Mouse (Mus musculus): Measurements from ENCODE around the gene Ins2. TPM values are rescaled to one million over a fixed set of nuclear protein-coding genes. Genes with fewer than 3 reads are reported as not detected.

Gene Ins2
- polyA plus RNA-seq, 1 experiment from 2014 or later: not detected

DNA sequence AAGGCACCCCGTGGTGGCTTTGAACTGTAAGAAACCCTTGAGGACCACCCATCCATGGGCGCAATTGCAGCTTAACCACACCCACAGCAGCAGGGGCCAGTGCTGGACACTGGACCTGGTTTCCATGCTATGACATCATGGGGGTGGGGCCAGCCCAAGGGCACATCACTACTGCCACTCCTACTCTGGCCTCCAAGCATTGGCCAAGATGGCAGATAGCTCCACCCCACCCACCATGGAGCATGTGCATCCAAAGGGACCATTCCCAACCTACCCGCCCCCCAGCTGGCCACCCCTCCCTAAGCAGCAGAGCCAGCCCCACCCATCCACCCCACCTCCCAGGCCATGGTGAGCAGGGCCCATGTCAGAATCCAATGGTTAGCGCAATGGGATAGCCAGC is 87.1 kb downstream of the Ins2 start:
- Histone ChIP-seq H3K4me3 (peak overlapping the region; percentile 62), H3K9ac (peak overlapping the region; percentile 25; the same call in 1 of the 2 replicates), H3K4me1 (peaks cover 13% of the 10 kb centered on the region), H3K27me3 (peaks cover 80% of the 10 kb centered on the region), H3K9me3 (no peaks in the 10 kb centered on the region), H3K4me2 (replicated peaks) (peak overlapping the region; percentile 56), H3K36me3 (peaks cover 31% of the 10 kb centered on the region; the same call in 1 of the 2 replicates), H3K27ac (peak overlapping the region; percentile 95; the same call in 1 of the 2 replicates)
- no peak for ATAC-seq (ENCODE audit: insufficient number of reproducible peaks, insufficient read depth, low FRiP score, low TSS enrichment)
- WGBS: 33% methylated on average over 4 of the region's 4 CpGs

DNA sequence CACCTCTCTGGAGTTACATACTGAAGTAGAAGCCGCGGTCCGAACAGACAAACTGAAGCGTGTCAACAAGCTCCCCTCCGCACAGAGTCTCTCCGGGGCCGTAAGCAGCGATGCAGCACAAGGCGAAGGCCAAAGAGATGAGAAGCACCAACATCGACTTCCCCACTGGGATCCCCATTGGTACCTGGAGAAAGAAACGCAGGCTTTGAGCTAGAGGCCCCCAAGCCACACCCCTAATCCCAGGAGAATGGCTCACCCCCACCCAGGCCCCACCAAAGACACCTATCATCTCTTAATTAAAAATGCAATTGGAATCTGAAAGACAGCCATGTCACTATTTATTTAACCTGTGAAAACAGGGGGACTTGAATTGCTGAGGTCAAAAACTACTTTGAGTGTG is 87.5 kb downstream of the Ins2 start:
- WGBS: 12% methylated on average over 11 of the region's 11 CpGs
- peak overlapping the region; percentile 56 for H3K4me2 ChIP-seq (replicated peaks)
- H3K27ac ChIP-seq: peak overlapping the region; percentile 95; the same call in 1 of the 2 replicates
- peaks cover 31% of the 10 kb centered on the region; the same call in 1 of the 2 replicates for H3K36me3 ChIP-seq
- H3K4me3 ChIP-seq: peak overlapping the region; percentile 62
- H3K9ac ChIP-seq: peak overlapping the region; percentile 25; the same call in 1 of the 2 replicates
- ATAC-seq (ENCODE audit: insufficient number of reproducible peaks, insufficient read depth, low FRiP score, low TSS enrichment): no peak
- peaks cover 13% of the 10 kb centered on the region for H3K4me1 ChIP-seq
- no peaks in the 10 kb centered on the region for H3K9me3 ChIP-seq
- H3K27me3 ChIP-seq: peaks cover 76% of the 10 kb centered on the region

GRCm38 (mm10) chr7:142653726-142654125 is 89.5 kb downstream of the Ins2 start:
- 9% methylated on average over 18 of the region's 18 CpGs for WGBS
- peaks cover 11% of the 10 kb centered on the region for H3K4me1 ChIP-seq
- H3K9ac ChIP-seq: 0 out of 2 replicates have a peak overlapping the region, but pooled peaks have one; percentile 8
- no peaks in the 10 kb centered on the region for H3K9me3 ChIP-seq
- H3K27ac ChIP-seq: no peak overlapping the region
- H3K4me3 ChIP-seq: peak overlapping the region; percentile 62; the same call in 1 of the 2 replicates
- H3K36me3 ChIP-seq: peaks cover 31% of the 10 kb centered on the region; the same call in 1 of the 2 replicates
- no peak for ATAC-seq (ENCODE audit: insufficient number of reproducible peaks, insufficient read depth, low FRiP score, low TSS enrichment)
- H3K4me2 ChIP-seq (replicated peaks): peak overlapping the region; percentile 56
- H3K27me3 ChIP-seq: peaks cover 57% of the 10 kb centered on the region

DNA sequence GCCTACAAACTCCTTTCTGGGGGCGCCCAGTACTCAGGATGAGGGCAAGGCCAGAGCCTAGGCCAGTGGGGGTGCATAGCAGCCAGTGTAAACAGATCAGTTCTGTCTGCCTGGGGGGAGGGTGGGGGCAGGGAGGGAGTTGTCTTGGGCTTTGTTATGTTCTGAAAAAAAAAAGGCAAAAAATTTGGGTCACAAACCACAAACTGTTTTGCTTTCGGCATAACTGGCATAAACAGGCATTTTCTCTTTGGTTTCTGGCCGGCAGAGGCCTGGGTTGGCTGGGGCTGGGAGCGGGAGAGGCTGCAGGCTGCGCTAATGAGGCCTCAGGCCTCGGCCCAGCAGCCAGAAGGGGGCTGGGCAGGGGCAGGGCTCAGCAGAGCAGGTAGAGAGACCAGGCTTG is 96.5 kb downstream of the Ins2 start:
- H3K36me3 ChIP-seq: peaks cover 6% of the 10 kb centered on the region; the same call in 1 of the 2 replicates
- WGBS: 22% methylated on average over 6 of the region's 6 CpGs
- H3K27me3 ChIP-seq: no peaks in the 10 kb centered on the region; the same call in 1 of the 2 replicates
- peaks cover 18% of the 10 kb centered on the region for H3K4me1 ChIP-seq
- no peak overlapping the region for H3K9ac ChIP-seq
- no peak overlapping the region for H3K4me2 ChIP-seq (replicated peaks)
- H3K27ac ChIP-seq: peak overlapping the region; percentile 61
- H3K4me3 ChIP-seq: no peak overlapping the region
- no peaks in the 10 kb centered on the region for H3K9me3 ChIP-seq
- no peak for ATAC-seq (ENCODE audit: insufficient number of reproducible peaks, insufficient read depth, low FRiP score, low TSS enrichment)

DNA sequence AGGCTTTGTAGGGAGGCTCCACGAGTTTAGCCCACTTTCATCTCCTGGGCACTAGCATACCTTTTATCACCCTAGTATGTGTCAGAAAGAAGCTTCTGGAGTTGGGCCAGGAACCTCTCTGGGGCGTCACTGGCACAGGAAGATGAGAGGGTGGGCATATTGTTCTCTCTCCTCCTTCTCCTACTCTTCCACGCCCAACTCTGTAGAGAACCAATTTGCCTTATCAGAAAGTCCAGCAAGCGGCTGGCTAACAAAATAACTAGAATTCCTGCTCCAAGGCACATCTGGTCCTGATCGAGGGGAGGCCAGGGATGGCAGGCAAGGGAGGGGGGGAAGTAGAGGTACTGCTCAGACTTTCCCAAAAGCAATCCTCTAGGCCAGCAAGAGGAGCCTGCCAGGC is 98.1 kb downstream of the Ins2 start:
- Histone ChIP-seq H3K27me3 (no peaks in the 10 kb centered on the region), H3K4me3 (no peak overlapping the region), H3K36me3 (no peaks in the 10 kb centered on the region), H3K9ac (no peak overlapping the region), H3K9me3 (no peaks in the 10 kb centered on the region), H3K27ac (peak overlapping the region; percentile 75), H3K4me1 (peaks cover 18% of the 10 kb centered on the region), H3K4me2 (replicated peaks) (no peak overlapping the region)
- 21% methylated on average over 5 of the region's 5 CpGs for WGBS
- no peak for ATAC-seq (ENCODE audit: insufficient number of reproducible peaks, insufficient read depth, low FRiP score, low TSS enrichment)

- Histone ChIP-seq H3K36me3 (no peaks in the 10 kb centered on the region), H3K4me2 (replicated peaks) (no peak overlapping the region), H3K27ac (no peak overlapping the region), H3K4me1 (peaks cover 11% of the 10 kb centered on the region), H3K9ac (no peak overlapping the region), H3K27me3 (no peaks in the 10 kb centered on the region), H3K9me3 (no peaks in the 10 kb centered on the region), H3K4me3 (no peak overlapping the region)
- ATAC-seq (ENCODE audit: insufficient number of reproducible peaks, insufficient read depth, low FRiP score, low TSS enrichment): no peak
Measured at GRCm38 (mm10) chr7:142636178-142636577, 107.0 kb downstream of the Ins2 start.

- peak; percentile 9; the same call in 1 of the 2 replicates for ATAC-seq (ENCODE audit: insufficient number of reproducible peaks, insufficient read depth, low FRiP score, low TSS enrichment)
- Histone ChIP-seq H3K9me3 (no peaks in the 10 kb centered on the region), H3K4me1 (no peaks in the 10 kb centered on the region; the same call in 1 of the 2 replicates), H3K4me3 (no peak overlapping the region), H3K9ac (no peak overlapping the region), H3K27ac (no peak overlapping the region), H3K4me2 (replicated peaks) (no peak overlapping the region), H3K36me3 (no peaks in the 10 kb centered on the region), H3K27me3 (no peaks in the 10 kb centered on the region)
- WGBS: 81% methylated on average over 10 of the region's 10 CpGs
Measured at GRCm38 (mm10) chr7:142630691-142631090, 112.5 kb downstream of the Ins2 start.

- ATAC-seq (ENCODE audit: insufficient number of reproducible peaks, insufficient read depth, low FRiP score, low TSS enrichment): no peak
- WGBS: 82% methylated on average over 6 of the region's 6 CpGs
- no peaks in the 10 kb centered on the region; the same call in 1 of the 2 replicates for H3K4me1 ChIP-seq
- H3K4me3 ChIP-seq: no peak overlapping the region
- no peaks in the 10 kb centered on the region for H3K27me3 ChIP-seq
- no peaks in the 10 kb centered on the region for H3K36me3 ChIP-seq
- no peak overlapping the region for H3K4me2 ChIP-seq (replicated peaks)
- H3K9me3 ChIP-seq: no peaks in the 10 kb centered on the region
- H3K9ac ChIP-seq: no peak overlapping the region
- H3K27ac ChIP-seq: no peak overlapping the region
Measured at GRCm38 (mm10) chr7:142629806-142630205, 113.4 kb downstream of the Ins2 start.

MicroRNAs encoded within 50 kb of the gene (microRNA counts, 519-probe panel; counts per million panel counts)
- 460 counts per million, percentile 65 among the panel's probes with 10 or more counts for microRNA mmu-miR-483

Small RNA genes within 50 kb of the gene (microRNA-seq; reads per million reads assigned to microRNA genes)
- gene Mir483: 2,404 reads per million, percentile 84 among the genes with 10 or more reads in this experiment

Other genes starting within 250 kb of the Ins2 start
- gene Tnnt3, start 244.5 kb downstream of the Ins2 start, polyA plus RNA-seq (2016; fragmentation: Nextera tagmentation; extraction: Ambion mirVana): 4.6 and 6.9 TPM in 2 replicates
- 19.8 and 32.6 TPM in 2 replicates for gene Mrpl23, start 210.7 kb downstream of the Ins2 start, polyA plus RNA-seq (2016; fragmentation: Nextera tagmentation; extraction: Ambion mirVana)
- gene Igf2, start 76.6 kb downstream of the Ins2 start, polyA plus RNA-seq (2016; fragmentation: Nextera tagmentation; extraction: Ambion mirVana): 701 and 722 TPM in 2 replicates
- gene Gm49394, start 73.4 kb downstream of the Ins2 start, polyA plus RNA-seq (2016; fragmentation: Nextera tagmentation; extraction: Ambion mirVana): 0.04 TPM in 1 of 2 replicates, not detected in the other
- 4.8 and 7.1 TPM in 2 replicates for gene Th, start 187.7 kb upstream of the Ins2 start, polyA plus RNA-seq (2016; fragmentation: Nextera tagmentation; extraction: Ambion mirVana)
- 0.29 and 0.51 TPM in 2 replicates for gene Ascl2, start 225.9 kb upstream of the Ins2 start, polyA plus RNA-seq (2016; fragmentation: Nextera tagmentation; extraction: Ambion mirVana)

All from embryonic facial prominence, embryonic 12.5 days (tissue).